Mouse (Mus musculus) megakaryocyte, adult 5-6 weeks (primary cell): ENCODE data around the gene Gm2007. TPM values are rescaled to one million over a fixed set of nuclear protein-coding genes. Genes with fewer than 3 reads are reported as not detected.
"Not testable (repeated sequence)": the region's sequence is repeated elsewhere in the genome, so short reads cannot be mapped to it uniquely, and the experiment has no call there.

Source experiments
- ATAC-seq: 2 replicates; pipeline ENCODE4 v1.8.0; 2016; ENCODE audit warnings: mild to moderate bottlenecking, inconsistent platforms; ENCODE audit not compliant: poor library complexity, severe bottlenecking
- total RNA-seq, 2 experiments: library from RNA; stranded (forward) in 1 of 2; stranded (reverse) in 1 of 2; fragments of 153-499, 151-499 nt in 1 of 2; fragments of 221-1000, 200-1000 nt in 1 of 2; gene quantifications; 2 replicates each; pipeline versions ENCODE4 v1.2.3 to v1.2.4; 2015 to 2017

Gene Gm2007
- not detected in 2 replicates for total RNA-seq (2015)
- total RNA-seq (2017): not detected in 2 replicates

GRCm38 (mm10) chr2:175741237-175741636, at the start of gene Gm2007:
Gene Gm2007 (plus strand): TSS chr2:175741537.
- ATAC-seq: not testable (repeated sequence)

DNA sequence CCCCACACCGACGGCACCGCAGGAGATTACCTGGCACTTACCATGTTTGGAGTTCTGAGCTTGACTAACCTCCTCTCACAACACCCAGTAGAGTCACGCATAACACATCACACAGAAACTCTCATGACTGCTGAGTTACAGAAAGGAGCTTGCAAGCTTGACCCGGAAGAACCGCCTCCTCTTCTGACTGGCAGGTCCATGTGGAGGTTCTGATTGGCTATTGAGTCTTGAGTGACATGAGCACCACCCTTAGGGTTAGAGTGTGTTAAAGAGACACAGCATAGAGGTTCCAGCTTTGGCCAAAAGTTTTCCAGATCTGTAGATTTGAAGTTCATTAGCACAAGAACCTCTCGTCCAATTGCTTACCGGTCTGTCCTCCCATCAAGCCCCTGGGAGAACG, 37.8 kb upstream of the Gm2007 start, which contains the start of gene Zfp969:
Gene Zfp969, minus strand, starts transcription at position 101 of the 400 bp plus-strand sequence.
- not testable (repeated sequence) for ATAC-seq

GRCm38 (mm10) chr2:175800993-175801392, 59.7 kb downstream of the Gm2007 start, which contains the start of gene Gm14288:
Gene Gm14288 (minus strand): TSS chr2:175801093.
- not testable (repeated sequence) for ATAC-seq

Other genes starting within 250 kb of the Gm2007 start
- gene Gm11007, start 97.6 kb upstream of the Gm2007 start, total RNA-seq (2015): not detected in 2 replicates
- gene Gm11007, start 97.6 kb upstream of the Gm2007 start, total RNA-seq (2017): not detected in 2 replicates
- gene Zfp969, start 37.9 kb upstream of the Gm2007 start, total RNA-seq (2015): 0.98 and 6.1 TPM in 2 replicates
- gene Zfp969, start 37.9 kb upstream of the Gm2007 start, total RNA-seq (2017): 15.7 TPM in 1 of 2 replicates, not detected in the other
- gene Gm14288, start 59.6 kb downstream of the Gm2007 start, total RNA-seq (2015): 6.5 and 9.0 TPM in 2 replicates
- 3.5 and 6.8 TPM in 2 replicates for gene Gm14288, start 59.6 kb downstream of the Gm2007 start, total RNA-seq (2017)
- gene Gm6710, start 127.7 kb downstream of the Gm2007 start, total RNA-seq (2015): 4.8 and 5.0 TPM in 2 replicates
- 0.84 and 2.1 TPM in 2 replicates for gene Gm6710, start 127.7 kb downstream of the Gm2007 start, total RNA-seq (2017)
- 3.1 and 4.2 TPM in 2 replicates for gene Zfp966, start 189.6 kb downstream of the Gm2007 start, total RNA-seq (2015)
- 5.9 and 6.0 TPM in 2 replicates for gene Zfp966, start 189.6 kb downstream of the Gm2007 start, total RNA-seq (2017)
- gene Gm2026, start 223.8 kb downstream of the Gm2007 start, total RNA-seq (2015): 9.9 and 13.1 TPM in 2 replicates
- 0.49 and 8.3 TPM in 2 replicates for gene Gm2026, start 223.8 kb downstream of the Gm2007 start, total RNA-seq (2017)